Mouse (Mus musculus) activated CD4-positive, CD25-positive, alpha-beta regulatory T cell, adult 4 months (primary cell): ENCODE measurements at regions not wholly inside any gene's neighbourhood (a gene's known extent, or its start where the extent isn't known, plus 50 kb on each side); places are given as distances from the start of the nearest gene placed in this dataset.
"Not testable (repeated sequence)": the region's sequence is repeated elsewhere in the genome, so short reads cannot be mapped to it uniquely, and the experiment has no call there.

Experiments
- ATAC-seq: one replicate; pipeline ENCODE4 v1.8.0; 2017

DNA sequence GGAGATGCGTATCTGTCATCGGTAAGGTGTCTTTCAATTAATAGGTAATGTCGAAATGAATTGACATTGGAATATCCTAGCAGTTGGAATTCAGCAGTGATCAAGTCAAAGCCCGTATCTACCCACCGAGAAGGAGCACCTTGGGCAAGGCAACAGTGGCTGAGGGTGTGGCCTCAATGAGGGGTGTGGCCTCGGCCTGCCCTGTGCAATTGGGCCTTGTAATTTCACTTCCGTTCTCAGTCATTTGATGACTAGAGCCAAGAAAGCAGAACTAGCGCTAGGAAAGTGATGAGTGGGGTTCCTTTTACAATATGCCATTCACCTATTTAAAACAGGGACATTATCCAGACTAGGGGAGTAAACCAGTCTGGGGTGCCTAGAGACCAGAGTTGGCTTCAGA is 77.6 kb downstream of the Elovl4 start:
- ATAC-seq: no peak

DNA sequence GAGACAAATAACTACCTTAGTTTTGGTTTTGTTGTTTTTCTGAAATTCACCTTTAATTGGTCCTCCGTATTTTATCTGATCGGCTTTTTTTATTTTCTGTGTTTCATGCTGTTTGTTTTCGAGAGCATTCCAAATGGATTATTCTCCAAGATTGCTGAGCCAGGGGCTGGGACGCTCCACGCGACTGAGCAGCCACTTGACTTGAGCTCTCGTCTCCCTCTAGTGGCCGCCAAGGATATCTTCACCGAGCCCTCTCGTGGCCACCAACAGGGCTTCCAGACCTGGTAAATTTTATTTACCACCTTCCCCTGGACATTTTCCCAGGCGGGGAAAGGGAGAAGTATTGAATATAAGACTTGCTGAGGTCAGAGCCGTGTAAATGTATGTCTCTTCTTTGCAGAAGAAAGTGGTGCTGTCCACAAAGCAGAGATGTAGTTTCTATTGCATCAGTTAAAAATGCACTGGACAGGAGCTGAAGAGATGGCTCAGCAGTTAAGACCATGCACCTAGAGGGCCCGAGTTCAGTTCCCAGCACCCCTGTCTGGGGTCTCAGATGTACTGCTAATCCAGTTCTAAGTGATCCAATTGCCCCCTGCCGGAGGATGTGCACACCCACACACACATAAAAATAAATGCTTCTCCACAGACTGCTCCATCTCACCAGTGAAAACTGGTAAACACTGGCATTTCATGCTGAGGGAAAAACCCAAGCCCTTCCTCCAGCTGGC is 78.5 kb downstream of the Elovl4 start:
- peak; percentile 83 for ATAC-seq

DNA sequence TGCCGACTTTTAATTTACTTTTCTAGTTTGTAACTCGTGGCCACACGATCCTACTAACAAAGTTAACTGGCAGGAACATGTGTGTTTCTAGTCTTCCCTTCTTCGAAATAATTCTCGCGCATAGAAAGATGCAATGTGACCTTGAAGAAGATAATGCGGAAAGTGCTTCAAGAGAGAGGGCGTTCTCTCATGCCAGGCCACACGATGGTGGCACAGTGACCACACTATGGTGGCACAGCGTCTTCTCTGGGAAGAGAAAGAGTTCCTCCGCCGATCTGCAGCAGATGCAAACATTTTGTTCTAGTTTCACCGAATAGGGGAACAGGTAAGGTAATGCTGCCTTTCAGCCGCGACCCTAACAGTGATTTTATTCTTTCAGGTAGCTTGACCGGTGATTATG is 79.1 kb downstream of the Elovl4 start:
- ATAC-seq: no peak

DNA sequence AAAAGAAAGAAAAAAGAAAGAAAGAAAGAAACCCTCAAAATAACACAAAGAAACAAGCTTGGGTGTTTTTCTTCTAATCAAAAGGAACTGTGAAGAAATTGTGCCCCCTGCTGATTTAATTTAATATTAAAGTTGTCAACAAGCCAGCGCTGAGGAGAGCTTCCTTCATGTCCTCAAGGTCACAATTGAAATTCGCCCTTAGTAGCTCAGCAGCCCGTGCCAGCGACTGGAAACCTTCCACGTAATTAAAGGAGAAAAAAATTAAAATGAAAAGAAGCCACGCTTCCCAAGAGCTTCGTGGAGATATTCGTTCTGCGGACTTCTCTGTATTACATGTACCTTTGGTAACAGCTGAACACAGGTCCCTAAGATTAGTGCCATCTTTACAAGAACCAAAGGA is 80.0 kb downstream of the Elovl4 start:
- ATAC-seq: no peak

DNA sequence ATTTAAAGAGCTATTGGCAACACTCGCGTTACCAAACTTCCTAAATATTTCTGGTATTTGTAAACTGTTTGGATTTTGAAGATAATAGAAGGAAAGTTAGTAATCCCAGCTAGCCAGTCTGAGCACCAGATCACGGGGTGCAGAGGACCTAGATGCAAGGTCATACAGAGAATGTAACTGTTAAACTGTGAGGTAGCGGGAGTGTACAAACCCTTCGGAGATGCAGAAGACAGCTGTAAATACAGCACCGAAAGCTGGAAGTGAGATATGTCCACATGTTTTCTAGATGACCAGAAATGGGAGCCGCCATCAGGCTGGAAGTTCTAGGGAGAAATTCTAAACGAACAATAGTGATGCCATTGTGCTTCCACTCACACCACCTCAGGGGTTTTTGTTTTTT is 80.5 kb downstream of the Elovl4 start:
- no peak for ATAC-seq

DNA sequence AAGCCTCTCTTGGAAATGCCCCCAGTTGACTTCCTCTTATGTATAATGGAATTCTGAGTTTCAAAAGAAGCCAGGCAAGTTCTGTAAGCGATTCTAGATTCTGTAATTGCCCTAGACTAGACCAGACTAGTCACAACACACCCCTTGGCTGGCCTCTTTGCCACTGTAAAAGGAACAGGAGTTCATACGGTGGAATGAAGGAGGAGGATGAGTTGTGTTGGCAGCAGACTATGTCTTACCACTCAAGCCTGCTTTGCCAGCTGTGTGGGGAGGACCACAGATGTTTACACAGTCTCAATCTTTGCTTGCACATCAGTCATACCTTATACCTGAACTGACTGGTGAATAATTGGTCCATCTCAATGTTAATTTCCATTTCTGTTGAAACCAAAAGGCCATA is 85.1 kb downstream of the Elovl4 start:
- ATAC-seq: no peak

DNA sequence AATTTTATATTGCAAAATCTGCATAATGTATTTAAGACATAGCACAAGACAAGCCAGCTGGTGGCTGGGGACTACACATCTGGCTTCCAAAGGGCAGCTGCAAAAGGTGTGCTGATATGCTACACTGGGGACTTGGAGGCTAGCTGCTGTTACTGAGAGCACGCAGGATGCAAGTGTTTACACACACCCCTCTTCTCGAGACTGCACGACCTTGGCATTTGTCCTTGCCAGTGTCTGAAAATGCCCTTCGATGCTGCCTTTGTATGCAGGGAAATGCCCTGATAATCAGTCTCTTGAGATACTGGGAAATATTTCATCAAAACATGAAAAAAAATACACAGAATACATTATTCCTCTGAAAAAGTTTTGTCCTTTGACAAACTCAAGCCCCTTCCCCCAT is 86.3 kb downstream of the Elovl4 start:
- no peak for ATAC-seq

DNA sequence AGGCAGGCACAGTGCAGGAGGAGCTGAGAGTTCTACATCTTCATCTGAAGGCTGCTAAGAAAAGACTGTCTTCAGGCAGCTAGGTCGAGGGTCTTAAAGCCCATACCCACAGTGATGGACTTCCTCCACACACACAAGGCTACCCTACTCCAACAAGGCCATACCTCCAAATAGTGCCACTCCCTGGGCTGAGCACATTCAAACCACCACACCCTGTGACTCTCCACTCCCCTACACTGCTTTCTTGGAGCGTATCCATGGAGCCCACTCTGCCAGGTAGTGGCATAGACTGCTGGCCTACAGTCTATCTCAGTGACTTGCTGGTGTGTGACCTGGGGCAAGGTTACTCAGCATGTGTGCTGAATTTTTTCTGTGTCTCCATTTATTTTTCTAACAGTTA is 88.0 kb downstream of the Elovl4 start:
- not testable (repeated sequence) for ATAC-seq

DNA sequence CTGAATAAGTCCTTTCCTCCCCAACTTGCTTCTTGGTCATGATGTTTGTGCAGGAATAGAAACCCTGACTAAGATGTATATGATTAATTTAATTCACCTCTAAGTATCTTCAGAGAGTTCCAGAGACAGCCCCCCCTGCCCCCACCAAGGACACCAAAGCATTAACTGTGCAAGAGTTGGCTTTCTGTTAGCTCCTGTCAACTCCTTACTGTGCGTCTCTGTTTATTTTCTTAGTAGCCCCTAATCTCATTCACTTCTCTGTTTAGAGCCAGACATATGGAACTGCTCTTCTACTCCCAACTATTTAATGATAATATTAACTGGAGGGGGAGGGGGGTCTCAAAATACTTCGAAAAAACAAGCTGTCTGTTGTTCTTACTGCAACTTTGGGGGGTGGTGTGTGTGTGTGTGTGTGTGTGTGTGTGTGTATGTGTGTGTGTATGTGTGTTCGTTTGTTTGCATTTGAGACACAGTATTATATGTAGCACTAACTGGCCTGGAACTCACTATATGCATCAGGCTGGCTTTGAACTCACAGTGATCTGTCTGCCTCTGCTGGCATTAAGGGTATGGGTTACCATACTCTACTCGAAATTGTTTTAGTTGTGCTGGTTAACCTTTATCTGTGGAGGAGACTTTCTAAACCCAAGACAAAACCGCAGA is 89.8 kb downstream of the Elovl4 start:
- ATAC-seq: no peak

DNA sequence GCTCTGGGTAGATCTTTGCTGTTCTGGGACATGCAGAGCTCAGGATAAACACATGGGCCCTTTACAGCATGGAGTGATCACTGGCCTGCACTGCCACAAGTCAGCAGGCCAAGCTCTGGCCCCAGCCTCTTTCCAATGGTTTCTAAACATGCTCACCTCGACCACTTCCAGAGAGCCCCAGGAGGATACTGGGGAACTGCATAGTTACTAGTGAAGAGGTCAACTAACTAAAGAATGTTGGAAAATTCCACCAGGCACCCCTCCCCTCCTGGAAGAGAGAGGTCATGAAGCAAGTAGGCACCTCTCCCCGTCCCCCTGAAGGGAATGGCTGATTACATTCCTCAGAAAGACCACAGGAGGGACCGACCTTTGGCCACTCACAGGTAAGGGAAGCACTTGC is 98.7 kb downstream of the Elovl4 start:
- ATAC-seq: no peak

DNA sequence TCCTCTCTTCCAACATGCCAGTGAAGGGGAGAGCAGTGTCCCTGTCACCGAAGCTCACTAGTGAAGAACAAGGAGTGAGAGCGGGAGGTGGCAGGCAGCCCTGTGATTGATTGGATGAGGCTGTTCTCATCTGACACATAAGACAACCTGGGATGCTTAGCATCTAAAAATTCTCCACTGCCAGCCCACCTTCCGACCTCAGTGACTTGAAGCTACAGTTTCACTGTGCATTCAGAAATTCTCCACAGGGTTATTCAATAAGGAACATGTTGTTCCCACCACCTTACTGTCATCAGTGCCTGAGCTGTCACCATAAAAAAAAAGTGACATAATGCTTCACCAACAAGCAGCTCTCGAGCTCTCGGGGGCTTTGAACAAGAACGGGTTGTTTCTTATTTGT is 100.0 kb downstream of the Elovl4 start:
- ATAC-seq: no peak

DNA sequence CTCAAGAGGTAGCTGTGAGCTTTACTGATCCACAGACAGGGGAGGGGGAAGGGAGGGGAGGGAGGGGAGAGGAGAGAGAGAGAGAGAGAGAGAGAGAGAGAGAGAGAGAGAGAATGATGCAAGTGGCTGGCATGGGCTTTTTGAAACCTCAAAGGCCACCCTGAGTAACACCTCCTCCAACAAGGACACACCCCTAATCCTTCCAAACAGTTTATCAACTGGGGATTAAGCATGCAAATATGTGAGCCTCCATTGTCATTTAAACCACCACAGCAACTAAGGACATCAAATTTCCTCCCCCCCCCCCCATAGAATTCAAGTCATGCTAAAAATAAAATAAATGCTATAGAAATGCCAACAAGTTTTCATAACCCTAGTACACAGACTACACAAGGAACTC is 101.9 kb downstream of the Elovl4 start:
- ATAC-seq: no peak

DNA sequence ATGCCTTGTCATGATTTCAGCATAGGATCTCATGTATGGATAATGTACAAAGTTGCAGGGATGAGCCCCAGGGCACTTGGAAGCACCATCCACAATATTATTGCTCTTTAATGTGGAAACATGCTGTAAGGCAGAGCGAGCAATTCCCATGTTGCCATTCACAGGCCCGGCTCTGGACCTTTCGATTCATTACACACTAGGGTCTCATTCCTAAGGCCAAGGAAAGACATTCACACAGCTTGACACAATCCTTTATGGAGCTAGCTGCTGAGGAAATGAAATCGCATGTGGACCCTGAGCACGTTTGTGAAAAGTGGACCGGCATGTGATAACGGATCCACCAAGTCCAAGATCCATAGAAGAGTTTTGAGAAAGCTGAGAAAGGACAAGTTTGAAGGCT is 105.2 kb downstream of the Elovl4 start:
- ATAC-seq: no peak

DNA sequence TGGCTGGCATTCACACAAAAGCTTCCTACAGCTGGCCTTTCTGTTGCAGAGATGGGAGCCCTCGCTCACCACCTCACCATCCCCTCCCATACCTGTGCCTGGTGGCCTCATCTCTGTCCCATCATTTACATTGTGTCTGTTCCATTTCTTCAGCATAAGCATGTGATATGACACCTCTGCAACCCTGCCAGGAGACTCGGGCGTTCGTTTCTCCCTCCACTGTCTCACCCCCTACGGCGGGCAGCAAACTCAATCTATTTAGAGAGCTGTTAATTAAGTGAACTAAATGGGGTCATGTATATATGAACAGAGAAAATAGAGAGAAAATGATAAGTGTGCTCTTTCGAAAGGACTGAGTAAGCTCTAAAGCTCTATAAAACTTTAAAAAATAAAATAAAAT is 106.0 kb downstream of the Elovl4 start:
- no peak for ATAC-seq

DNA sequence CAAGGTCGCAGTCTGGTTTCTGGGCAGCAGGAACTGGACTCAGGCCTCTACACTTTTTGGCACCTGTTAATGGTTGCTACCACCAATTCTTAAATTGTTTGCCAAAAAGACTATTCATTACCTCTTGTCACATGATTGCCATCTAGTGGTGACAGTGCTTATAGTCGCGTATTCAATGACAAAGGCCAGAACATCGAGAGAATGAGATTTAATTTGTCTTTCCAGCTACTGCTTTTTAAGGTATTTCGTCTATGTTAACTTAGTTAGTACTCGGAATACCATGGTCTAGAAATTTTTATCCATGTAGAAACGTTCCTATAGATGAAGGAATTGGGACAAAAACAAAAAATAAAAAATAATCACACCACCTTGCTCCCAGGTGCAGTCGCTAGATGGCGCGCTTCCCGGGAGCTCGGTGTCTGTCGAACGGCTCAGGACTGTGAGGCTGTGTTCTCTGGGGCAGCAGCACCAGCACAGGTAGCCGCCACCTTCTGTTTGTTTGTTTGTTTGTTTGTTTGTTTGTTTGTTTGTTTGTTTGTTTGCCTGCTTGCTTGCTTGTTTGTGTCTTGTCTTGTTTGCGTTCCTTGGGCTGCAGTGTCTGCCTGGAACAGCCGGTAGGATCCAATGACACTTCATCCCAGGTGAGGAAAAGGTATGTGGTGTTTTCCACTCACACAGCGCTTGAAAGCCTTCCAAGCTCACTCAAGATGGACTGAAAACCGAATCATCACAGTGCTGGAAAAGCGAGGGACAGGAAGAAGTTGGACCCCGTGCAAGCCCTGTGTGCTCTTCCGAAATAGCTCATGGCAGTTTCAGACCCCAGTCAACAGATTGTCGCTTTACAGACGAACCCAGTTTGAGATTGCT is 114.5 kb downstream of the Elovl4 start:
- ATAC-seq: peak; percentile 86
